Mouse (Mus musculus) gastrocnemius, postnatal 4 days (tissue): Measurements from ENCODE around the gene Vmn1r113. TPM values are rescaled to one million over a fixed set of nuclear protein-coding genes. Genes with fewer than 3 reads are reported as not detected.
"Not testable (repeated sequence)": the region's sequence is repeated elsewhere in the genome, so short reads cannot be mapped to it uniquely, and the experiment has no call there.

Experiments
- DNase-seq, 2 experiments: peaks; one replicate each; pipeline ENCODE4 v3.0.0; 2021 to 2022; ENCODE audit warnings: low spot score in 2 of 2, mixed read lengths in 2 of 2
- long read RNA-seq, 2 experiments: library from polyadenylated mRNA; stranded (forward); transcript quantifications; one replicate each; pipeline ENCODE4 v2.0.0; 2021
- total RNA-seq, 2 experiments: library from RNA; stranded (reverse); gene quantifications; 2 replicates each; pipeline ENCODE4 v1.2.3; 2021

Vmn1r113 gene
- total RNA-seq = not detected
- long read RNA-seq, experiment 1 = 0 reads
- long read RNA-seq, experiment 2 = 0 reads

- not testable (repeated sequence) for DNase-seq
These were observed at the start of gene Vmn1r113 for GRCm38 (mm10) chr7:20786985-20787384. Gene Vmn1r113 (plus strand): TSS chr7:20787285.

GRCm38 (mm10) chr7:20770885-20771284, 16.2 kb upstream of the Vmn1r113 start, which contains the start of gene Vmn1r112:
Gene Vmn1r112 (plus strand): TSS chr7:20771185.
- not testable (repeated sequence) for DNase-seq

- DNase-seq = not testable (repeated sequence)
These were observed 25.0 kb downstream of the Vmn1r113 start, which contains the start of gene Vmn1r114 for GRCm38 (mm10) chr7:20812086-20812485. Gene Vmn1r114 (minus strand): TSS chr7:20812186.

Other genes starting within 250 kb of the Vmn1r113 start
- gene Gm5726, start 241.5 kb upstream of the Vmn1r113 start, total RNA-seq = not detected
- gene Gm4141, start 211.0 kb upstream of the Vmn1r113 start, total RNA-seq = not detected
- gene Gm4513, start 188.3 kb upstream of the Vmn1r113 start, total RNA-seq = not detected
- gene Vmn1r107, start 118.4 kb upstream of the Vmn1r113 start, total RNA-seq = not detected
- gene Vmn1r111, start 84.1 kb upstream of the Vmn1r113 start, total RNA-seq = not detected
- gene Gm10668, start 56.7 kb upstream of the Vmn1r113 start, total RNA-seq = not detected
- not detected for gene Vmn1r112, start 16.1 kb upstream of the Vmn1r113 start, total RNA-seq
- gene Vmn1r114, start 24.9 kb downstream of the Vmn1r113 start, total RNA-seq = not detected
- gene Vmn1r115, start 57.7 kb downstream of the Vmn1r113 start, total RNA-seq = not detected
- not detected for gene Vmn1r116, start 85.0 kb downstream of the Vmn1r113 start, total RNA-seq
- gene Vmn1r117, start 96.8 kb downstream of the Vmn1r113 start, total RNA-seq = not detected
- not detected for gene Vmn1r118, start 125.1 kb downstream of the Vmn1r113 start, total RNA-seq
- gene Vmn1r119, start 225.2 kb downstream of the Vmn1r113 start, total RNA-seq = not detected